Mouse (Mus musculus) forebrain, embryonic 14.5 days (tissue): ENCODE data around the gene Sept12. TPM values are rescaled to one million over a fixed set of nuclear protein-coding genes. Genes with fewer than 3 reads are reported as not detected.
A peak's percentile ranks its signal among the peaks of the same experiment; 100 is the strongest.

Source experiments
- ATAC-seq: fragments of 200-750 bp; cut with Nextera tagmentation; 2 replicates; pipeline ENCODE4 v1.8.0; 2017; ENCODE audit warnings: mild to moderate bottlenecking, moderate library complexity
- DNase-seq: peaks from one replicate; pipeline ENCODE4 v3.0.0-alpha.2; 2015; ENCODE audit warnings: low spot score
- H3K27ac ChIP-seq: fragments of 300-500 bp; sonication (generic); 2 replicates; pipeline ENCODE4 v1.5.1; 2014; ENCODE audit warnings: low read depth, mild to moderate bottlenecking, control low read depth, low read length, moderate library complexity
- H3K27me3 ChIP-seq: fragments of 300-500 bp; sonication (generic); replicated peaks from 2 replicates; pipeline ENCODE4 v1.6.1; 2014; ENCODE audit warnings: low read length, control low read depth, mixed read lengths; ENCODE audit not compliant: control insufficient read depth, insufficient read depth
- H3K36me3 ChIP-seq: fragments of 300-500 bp; sonication (generic); 2 replicates; pipeline ENCODE4 v1.6.1; 2014; ENCODE audit warnings: low read length, control low read depth; ENCODE audit not compliant: control insufficient read depth, insufficient read depth
- H3K4me1 ChIP-seq: fragments of 300-500 bp; sonication (generic); 2 replicates; pipeline ENCODE4 v1.6.1; 2014; ENCODE audit warnings: antibody characterized with exemption, low read length, control low read depth; ENCODE audit not compliant: control insufficient read depth, insufficient read depth
- H3K4me2 ChIP-seq: fragments of 300-500 bp; sonication (generic); 2 replicates; pipeline ENCODE4 v1.6.1; 2014; ENCODE audit warnings: mild to moderate bottlenecking, control low read depth, low read length
- H3K4me3 ChIP-seq: fragments of 300-500 bp; sonication (generic); 2 replicates; pipeline ENCODE4 v1.5.1; 2014; ENCODE audit warnings: low read depth, low read length, control low read depth
- H3K9ac ChIP-seq: fragments of 300-500 bp; sonication (generic); 2 replicates; pipeline ENCODE4 v1.6.1; 2014; ENCODE audit warnings: mild to moderate bottlenecking, low read length, control low read depth, moderate library complexity
- H3K9me3 ChIP-seq: fragments of 300-500 bp; sonication (generic); replicated peaks from 2 replicates; pipeline ENCODE4 v1.6.1; 2016; ENCODE audit warnings: low read length, control low read depth, mixed read lengths; ENCODE audit not compliant: control insufficient read depth
- WGBS: fragments of 180-500 bp; shearing (Covaris S2); extraction: QIAGEN DNeasy Blood & Tissue Kit; methylation state at CpG from one replicate; pipeline ENCODE4 v1.1.7; 2014; 5-methylcytosine and 5-hydroxymethylcytosine counted together
- polyA plus RNA-seq: library from polyadenylated mRNA; unstranded; fragments of >200 nt; fragmentation: Nextera tagmentation; extraction: Ambion mirVana; gene quantifications from 2 replicates; pipeline ENCODE4 v1.2.1, GENCODE M21; 2014

Gene Sept12
- polyA plus RNA-seq, 1 experiment from 2014 or later = not detected

DNA sequence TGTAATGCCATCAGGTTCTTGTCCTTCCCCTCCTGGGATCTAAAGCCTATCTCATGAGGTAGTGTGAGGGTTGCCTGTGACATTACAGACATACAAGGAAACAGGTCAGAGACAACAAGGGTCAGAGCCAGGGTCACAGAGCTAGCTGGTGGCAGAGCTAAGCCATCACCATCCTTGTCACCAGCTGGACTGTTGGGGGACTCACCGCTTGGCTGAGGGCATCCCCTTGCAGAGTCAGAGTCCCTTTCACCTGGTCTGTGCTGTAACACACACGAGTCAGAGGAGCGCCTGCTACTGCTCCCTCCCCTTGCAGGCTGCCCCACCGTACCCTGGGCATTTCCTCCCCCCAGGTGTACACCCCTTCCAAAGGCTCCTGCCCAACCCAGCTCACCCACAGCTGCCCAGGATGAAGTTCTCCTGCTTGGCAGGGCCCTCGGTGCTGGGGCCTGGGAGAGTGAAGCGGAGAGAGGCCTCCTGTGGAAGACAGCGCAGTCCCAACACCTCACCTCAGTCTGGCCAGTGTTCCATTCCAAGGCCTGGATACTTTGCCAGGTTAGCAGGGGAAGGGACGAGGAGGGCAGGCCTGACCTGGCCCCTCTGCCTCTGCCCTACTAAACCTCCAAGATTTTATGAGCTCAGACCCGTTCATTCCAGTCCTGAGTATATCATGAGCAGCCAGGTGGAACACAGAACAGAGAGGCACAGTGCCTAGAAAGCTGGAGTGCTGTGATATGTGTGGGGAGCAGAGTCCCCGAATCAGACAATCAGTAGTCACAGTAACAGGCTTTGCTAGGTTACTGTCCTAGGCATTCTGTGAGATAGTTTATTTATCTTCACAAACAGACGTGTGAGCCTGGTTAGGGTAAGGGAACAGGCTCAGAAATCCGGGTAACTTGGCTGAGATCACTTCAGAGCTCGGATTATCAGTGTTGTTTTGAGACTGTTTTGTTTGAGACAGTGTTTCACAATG lies 14.7 kb upstream of the Sept12 start:
- H3K27ac ChIP-seq = no peak overlapping the region
- H3K4me1 ChIP-seq = peaks cover 6% of the 10 kb centered on the region
- peak; percentile 1 for DNase-seq
- peak overlapping the region; percentile 69 for H3K9ac ChIP-seq
- no peaks in the 10 kb centered on the region for H3K9me3 ChIP-seq
- H3K4me3 ChIP-seq = peak overlapping the region; percentile 57
- ATAC-seq = no peak
- 54% methylated on average over 13 of the region's 13 CpGs for WGBS
- no peaks in the 10 kb centered on the region for H3K27me3 ChIP-seq
- H3K36me3 ChIP-seq = peaks cover 36% of the 10 kb centered on the region
- H3K4me2 ChIP-seq = peak overlapping the region; percentile 76

DNA sequence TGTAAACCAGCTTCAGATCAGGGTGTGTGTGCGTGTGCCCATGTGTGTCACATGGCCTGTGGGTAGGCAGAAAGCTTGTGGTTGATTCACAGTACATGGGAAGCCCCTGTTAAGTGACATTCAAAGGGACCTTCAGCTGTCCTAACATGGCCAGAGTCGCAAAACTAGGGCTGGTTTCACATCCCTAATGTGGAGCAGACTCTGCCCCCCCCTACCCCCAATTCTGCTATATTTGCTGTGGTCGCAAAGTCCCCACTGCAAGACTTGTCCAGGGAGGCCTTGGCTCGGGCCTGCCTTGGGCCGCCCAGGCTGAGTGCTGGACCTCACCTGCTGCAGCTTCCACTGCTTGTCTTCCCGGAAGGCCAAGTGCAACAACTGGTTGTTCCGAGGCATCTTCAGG lies 13.6 kb upstream of the Sept12 start:
- DNase-seq = no peak
- H3K36me3 ChIP-seq = peaks cover 26% of the 10 kb centered on the region
- H3K9ac ChIP-seq = no peak overlapping the region
- peaks cover 6% of the 10 kb centered on the region for H3K4me1 ChIP-seq
- H3K27me3 ChIP-seq = no peaks in the 10 kb centered on the region
- H3K9me3 ChIP-seq = no peaks in the 10 kb centered on the region
- ATAC-seq = no peak
- no peak overlapping the region for H3K4me2 ChIP-seq
- no peak overlapping the region for H3K27ac ChIP-seq
- WGBS = 89% methylated on average over 7 of the region's 7 CpGs
- no peak overlapping the region for H3K4me3 ChIP-seq

DNA sequence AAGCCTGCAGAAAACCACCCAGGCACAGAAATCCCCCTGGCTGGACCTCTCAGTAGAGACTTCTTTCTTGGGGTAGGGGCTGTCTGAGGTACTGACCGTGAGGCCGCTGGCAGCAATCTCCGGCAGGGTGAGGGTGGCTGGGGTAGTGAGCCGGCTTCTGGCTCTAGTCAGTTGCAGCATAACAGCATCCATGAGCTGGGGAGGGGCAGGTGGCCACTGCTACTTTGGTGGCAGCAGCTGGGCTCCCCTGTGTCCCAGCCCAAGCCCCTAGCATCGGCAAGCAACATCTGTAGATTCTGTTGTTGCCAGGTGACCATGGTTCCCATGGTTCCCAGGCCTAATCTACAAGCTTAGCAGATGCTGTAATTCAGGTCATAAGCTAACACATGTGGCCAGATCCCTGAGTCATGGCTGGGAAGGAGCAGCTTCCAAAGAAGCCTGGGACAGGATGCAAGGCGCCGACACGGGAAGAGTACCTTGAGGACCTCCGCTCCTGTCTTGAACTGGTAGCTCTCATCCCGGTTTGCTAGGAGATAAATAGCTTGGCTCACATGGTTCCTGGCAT lies 12.8 kb upstream of the Sept12 start:
- H3K9ac ChIP-seq = no peak overlapping the region
- WGBS = 89% methylated on average over 10 of the region's 10 CpGs

DNA sequence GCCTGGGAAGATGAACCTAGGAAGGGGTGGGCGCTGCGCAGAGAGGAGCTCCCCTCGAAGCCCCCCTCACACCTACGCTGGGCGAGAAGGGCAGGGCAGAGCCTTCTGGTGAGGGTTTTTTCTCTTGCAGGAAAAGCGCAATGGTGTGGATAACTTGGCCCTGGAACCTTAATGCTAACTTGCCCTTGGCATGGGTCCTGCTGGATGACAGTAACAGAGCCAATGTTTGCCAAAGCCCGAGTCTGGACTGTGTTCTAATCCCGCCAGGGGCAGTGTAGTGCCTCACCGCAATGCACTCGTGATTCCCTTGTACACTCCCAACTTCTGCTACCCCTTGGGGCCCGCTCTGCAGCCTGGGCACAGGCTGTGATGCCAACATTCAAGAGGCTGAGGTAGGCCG lies 10.4 kb upstream of the Sept12 start:
- 85% methylated on average over 12 of the region's 12 CpGs for WGBS
- H3K4me2 ChIP-seq = no peak overlapping the region
- DNase-seq = no peak
- H3K27me3 ChIP-seq = no peaks in the 10 kb centered on the region
- no peak for ATAC-seq
- no peak overlapping the region for H3K9ac ChIP-seq
- no peaks in the 10 kb centered on the region for H3K9me3 ChIP-seq
- H3K36me3 ChIP-seq = peaks cover 7% of the 10 kb centered on the region; the same call in 1 of the 2 replicates
- no peak overlapping the region for H3K4me3 ChIP-seq
- H3K4me1 ChIP-seq = peaks cover 6% of the 10 kb centered on the region
- no peak overlapping the region for H3K27ac ChIP-seq

More for the DNA sequence above, 12.8 kb upstream of the Sept12 start:
- H3K4me1 ChIP-seq = peaks cover 6% of the 10 kb centered on the region
- H3K4me2 ChIP-seq = no peak overlapping the region
- DNase-seq = no peak
- no peak overlapping the region for H3K27ac ChIP-seq
- peaks cover 18% of the 10 kb centered on the region for H3K36me3 ChIP-seq
- no peaks in the 10 kb centered on the region for H3K27me3 ChIP-seq
- ATAC-seq = no peak
- H3K4me3 ChIP-seq = no peak overlapping the region
- H3K9me3 ChIP-seq = no peaks in the 10 kb centered on the region

DNA sequence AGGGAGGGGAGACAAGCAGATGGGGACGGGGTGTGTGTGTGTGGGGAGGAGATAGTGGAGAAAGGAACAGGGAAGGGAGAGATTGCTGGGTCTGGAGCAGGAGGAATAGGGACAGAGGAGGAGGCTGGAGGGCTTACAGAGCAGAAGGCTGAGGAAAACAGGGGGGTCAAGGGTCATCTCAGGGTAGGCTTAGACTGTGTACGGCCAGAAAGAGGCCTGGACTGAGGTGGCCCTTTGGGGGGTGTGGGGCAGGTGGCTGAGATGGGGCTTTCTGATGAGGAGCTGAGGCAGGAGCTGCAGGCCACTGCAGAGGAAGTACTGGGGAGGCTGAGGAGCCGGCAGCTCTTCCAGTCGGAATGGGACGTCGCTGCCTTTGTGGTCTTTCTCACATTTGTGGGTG lies 9.8 kb upstream of the Sept12 start:
- peaks cover 4% of the 10 kb centered on the region for H3K4me1 ChIP-seq
- ATAC-seq = no peak
- no peak overlapping the region for H3K4me2 ChIP-seq
- no peak overlapping the region for H3K9ac ChIP-seq
- H3K27ac ChIP-seq = no peak overlapping the region
- H3K27me3 ChIP-seq = no peaks in the 10 kb centered on the region
- no peak overlapping the region for H3K4me3 ChIP-seq
- WGBS = 63% methylated on average over 6 of the region's 6 CpGs
- peaks cover 7% of the 10 kb centered on the region; the same call in 1 of the 2 replicates for H3K36me3 ChIP-seq
- H3K9me3 ChIP-seq = no peaks in the 10 kb centered on the region
- no peak for DNase-seq

DNA sequence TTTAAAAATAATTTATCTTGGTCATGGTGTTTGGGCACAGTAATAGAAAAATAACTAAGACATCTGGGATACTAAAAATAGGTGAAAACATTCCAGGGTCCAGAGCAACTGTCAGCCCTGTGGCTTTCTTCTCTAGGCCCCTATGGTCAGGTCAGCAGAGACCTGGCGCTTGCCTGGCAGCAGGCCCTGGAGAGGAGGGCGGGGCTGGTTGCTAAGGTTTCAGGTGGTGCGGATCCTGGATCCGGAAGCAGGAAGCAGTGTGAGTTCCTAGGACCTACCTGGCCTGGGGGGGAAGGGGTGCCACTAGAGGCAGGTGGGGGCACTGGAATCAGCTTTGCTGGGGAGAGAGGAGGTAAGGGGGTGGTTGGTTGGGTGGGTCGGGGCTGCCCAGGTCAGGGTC lies 9.4 kb upstream of the Sept12 start, which contains the start of gene Smim22:
Gene Smim22 (plus strand): TSS at position 222 of the 400 bp plus-strand sequence.
- no peaks in the 10 kb centered on the region for H3K4me1 ChIP-seq
- H3K36me3 ChIP-seq = peaks cover 7% of the 10 kb centered on the region; the same call in 1 of the 2 replicates
- H3K9me3 ChIP-seq = no peaks in the 10 kb centered on the region
- no peak within 1 kb of the TSS for H3K9ac ChIP-seq
- no peak within 1 kb of the TSS for H3K4me2 ChIP-seq
- no peak within 1 kb of the TSS for H3K4me3 ChIP-seq
- H3K27me3 ChIP-seq = no peaks in the 10 kb centered on the region
- H3K27ac ChIP-seq = no peak within 1 kb of the TSS
- 62% methylated on average over 5 of the region's 5 CpGs for WGBS
- no peak for DNase-seq
- no peak for ATAC-seq

DNA sequence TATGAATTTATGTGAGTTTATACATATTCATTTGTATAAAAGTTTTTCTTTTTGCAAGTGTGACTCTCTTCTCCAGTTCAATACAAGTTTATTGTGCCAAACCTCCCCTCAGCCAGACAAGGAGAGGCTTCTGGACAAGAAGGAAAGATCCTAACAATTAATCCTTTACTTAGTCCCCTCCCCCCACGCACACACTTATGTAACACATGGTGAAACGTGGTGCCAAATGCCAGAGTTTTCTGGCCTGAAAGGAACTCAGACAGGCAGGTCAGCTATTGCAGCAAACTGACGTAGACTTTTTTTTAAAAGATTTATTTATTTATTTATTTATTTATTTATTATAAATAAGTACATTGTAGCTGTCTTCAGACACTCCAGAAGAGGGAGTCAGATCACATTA lies 3.0 kb upstream of the Sept12 start:
- DNase-seq (no peak), ATAC-seq (no peak)
- Histone ChIP-seq H3K27me3 (no peaks in the 10 kb centered on the region), H3K9ac (no peak overlapping the region), H3K27ac (no peak overlapping the region), H3K4me1 (no peaks in the 10 kb centered on the region), H3K9me3 (no peaks in the 10 kb centered on the region), H3K4me3 (no peak overlapping the region), H3K36me3 (no peaks in the 10 kb centered on the region), H3K4me2 (no peak overlapping the region)
- WGBS = 58% methylated on average over 3 of the region's 3 CpGs

DNA sequence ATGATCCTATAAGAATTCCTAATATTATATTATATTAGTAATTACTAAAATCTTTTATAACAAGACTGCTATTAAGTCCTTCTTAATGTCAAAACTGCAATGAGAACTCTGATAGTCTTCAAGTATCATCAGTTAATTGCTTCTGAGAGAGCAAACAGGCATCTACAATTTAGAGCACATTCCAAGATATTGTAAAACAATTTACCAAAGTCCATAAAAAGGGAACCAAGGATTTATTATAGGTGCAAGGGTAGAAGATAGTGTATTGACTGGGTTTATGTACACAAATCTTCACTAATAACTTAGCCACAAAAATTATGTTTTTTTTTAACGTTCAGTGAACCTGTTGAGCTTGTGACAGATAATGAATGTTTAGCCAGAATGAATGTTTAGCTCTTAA lies 1.3 kb upstream of the Sept12 start:
- H3K4me3 ChIP-seq = no peak overlapping the region
- WGBS = 78% methylated on average over 1 of the region's 1 CpGs
- no peak overlapping the region for H3K27ac ChIP-seq
- H3K36me3 ChIP-seq = no peaks in the 10 kb centered on the region
- H3K4me1 ChIP-seq = no peaks in the 10 kb centered on the region
- H3K9me3 ChIP-seq = no peaks in the 10 kb centered on the region
- H3K9ac ChIP-seq = no peak overlapping the region
- no peak for ATAC-seq
- H3K4me2 ChIP-seq = no peak overlapping the region
- DNase-seq = no peak
- no peaks in the 10 kb centered on the region for H3K27me3 ChIP-seq

DNA sequence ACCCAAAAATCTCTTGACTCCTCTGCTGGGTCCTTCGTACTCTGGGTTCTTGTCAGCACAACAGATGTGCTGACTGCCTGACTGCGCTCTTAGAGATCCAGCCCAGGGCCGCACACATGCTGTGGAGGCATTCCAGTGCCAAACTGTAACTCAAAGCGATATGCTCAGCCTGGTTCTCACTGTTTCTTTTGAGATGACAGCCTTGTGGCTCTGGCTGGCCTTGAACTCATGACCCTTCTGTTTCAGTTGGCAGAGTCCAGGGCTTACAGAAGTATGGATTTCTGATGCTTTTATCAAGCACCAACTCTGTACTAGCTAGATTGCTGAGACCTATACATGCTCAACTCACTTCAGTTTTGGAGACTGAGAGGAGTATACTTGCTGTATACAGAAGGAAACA lies 4.4 kb downstream of the Sept12 start:
- Histone ChIP-seq H3K27me3 (no peaks in the 10 kb centered on the region), H3K9ac (no peak overlapping the region), H3K4me2 (no peak overlapping the region), H3K9me3 (no peaks in the 10 kb centered on the region), H3K4me3 (no peak overlapping the region), H3K36me3 (no peaks in the 10 kb centered on the region), H3K4me1 (no peaks in the 10 kb centered on the region), H3K27ac (no peak overlapping the region)
- 85% methylated on average over 4 of the region's 4 CpGs for WGBS
- no peak for ATAC-seq
- no peak for DNase-seq
